Mouse (Mus musculus): Measurements from ENCODE around the gene Orai1. TPM values are rescaled to one million over a fixed set of nuclear protein-coding genes. Genes with fewer than 3 reads are reported as not detected.

The Orai1 gene
- polyA plus RNA-seq, 1 experiment from 2014 or later = 10.3 TPM

GRCm38 (mm10) chr5:123005716-123006592 lies 8.9 kb upstream of the Orai1 start:
- Histone ChIP-seq H3K9me3 (replicated peaks) (no peaks in the 10 kb centered on the region), H3K27me3 (ENCODE audit: low read depth, poor library complexity, severe bottlenecking) (no peaks in the 10 kb centered on the region), H3K27ac (replicated peaks) (peak overlapping the region; percentile 55), H3K4me3 (no peak overlapping the region; the same call in 1 of the 2 replicates), H3K36me3 (no peaks in the 10 kb centered on the region), H3K4me1 (peaks cover 15% of the 10 kb centered on the region)
- 64% methylated on average over 19 of the region's 19 CpGs for WGBS
- DNase-seq (ENCODE audit: low spot score) = no peak

- Histone ChIP-seq H3K27ac (replicated peaks) (no peak overlapping the region), H3K27me3 (ENCODE audit: low read depth, poor library complexity, severe bottlenecking) (no peaks in the 10 kb centered on the region), H3K36me3 (no peaks in the 10 kb centered on the region), H3K4me1 (peaks cover 11% of the 10 kb centered on the region), H3K4me3 (no peak overlapping the region), H3K9me3 (replicated peaks) (no peaks in the 10 kb centered on the region)
- no peak for DNase-seq (ENCODE audit: low spot score)
- 84% methylated on average over 7 of the region's 7 CpGs for WGBS
These were observed 5.9 kb upstream of the Orai1 start for GRCm38 (mm10) chr5:123008877-123009493.

GRCm38 (mm10) chr5:123009873-123010272 lies 5.0 kb upstream of the Orai1 start:
- DNase-seq (ENCODE audit: low spot score) = no peak
- Histone ChIP-seq H3K4me3 (no peak overlapping the region), H3K27ac (replicated peaks) (no peak overlapping the region), H3K9me3 (replicated peaks) (no peaks in the 10 kb centered on the region), H3K27me3 (ENCODE audit: low read depth, poor library complexity, severe bottlenecking) (no peaks in the 10 kb centered on the region), H3K36me3 (no peaks in the 10 kb centered on the region), H3K4me1 (peaks cover 19% of the 10 kb centered on the region)
- WGBS = 92% methylated on average over 11 of the region's 11 CpGs

- Histone ChIP-seq H3K27me3 (ENCODE audit: low read depth, poor library complexity, severe bottlenecking) (peaks cover 1% of the 10 kb centered on the region), H3K9me3 (replicated peaks) (no peaks in the 10 kb centered on the region), H3K4me1 (peaks cover 23% of the 10 kb centered on the region), H3K27ac (replicated peaks) (no peak overlapping the region), H3K36me3 (no peaks in the 10 kb centered on the region), H3K4me3 (no peak overlapping the region)
- DNase-seq (ENCODE audit: low spot score) = no peak
- 93% methylated on average over 6 of the region's 6 CpGs for WGBS
These were observed 4.1 kb upstream of the Orai1 start for GRCm38 (mm10) chr5:123010806-123011205.

GRCm38 (mm10) chr5:123011705-123012104 lies 3.2 kb upstream of the Orai1 start:
- Histone ChIP-seq H3K4me1 (peaks cover 25% of the 10 kb centered on the region), H3K27me3 (ENCODE audit: low read depth, poor library complexity, severe bottlenecking) (peaks cover 9% of the 10 kb centered on the region), H3K27ac (replicated peaks) (no peak overlapping the region), H3K9me3 (replicated peaks) (no peaks in the 10 kb centered on the region), H3K36me3 (no peaks in the 10 kb centered on the region), H3K4me3 (no peak overlapping the region)
- WGBS = 91% methylated on average over 9 of the region's 9 CpGs
- no peak for DNase-seq (ENCODE audit: low spot score)

- peaks cover 41% of the 10 kb centered on the region for H3K4me1 ChIP-seq
- peaks cover 8% of the 10 kb centered on the region; the same call in 1 of the 2 replicates for H3K36me3 ChIP-seq
- 60% methylated on average over 9 of the region's 9 CpGs for WGBS
- DNase-seq (ENCODE audit: low spot score) = peak; percentile 71
- peak overlapping the region; percentile 91; the same call in 1 of the 2 replicates for H3K27ac ChIP-seq (replicated peaks)
- peaks cover 9% of the 10 kb centered on the region for H3K27me3 ChIP-seq (ENCODE audit: low read depth, poor library complexity, severe bottlenecking)
- H3K9me3 ChIP-seq (replicated peaks) = no peaks in the 10 kb centered on the region
- H3K4me3 ChIP-seq = 0 out of 2 replicates have a peak overlapping the region, but pooled peaks have one; percentile 73
These were observed 1.1 kb upstream of the Orai1 start for GRCm38 (mm10) chr5:123013599-123014315.

GRCm38 (mm10) chr5:123015915-123016314 lies 1.0 kb downstream of the Orai1 start:
- DNase-seq (ENCODE audit: low spot score) = no peak
- Histone ChIP-seq H3K36me3 (peaks cover 8% of the 10 kb centered on the region; the same call in 1 of the 2 replicates), H3K27me3 (ENCODE audit: low read depth, poor library complexity, severe bottlenecking) (peaks cover 9% of the 10 kb centered on the region), H3K9me3 (replicated peaks) (no peaks in the 10 kb centered on the region), H3K4me1 (peaks cover 53% of the 10 kb centered on the region), H3K27ac (replicated peaks) (no peak overlapping the region), H3K4me3 (peak overlapping the region; percentile 73)
- 22% methylated on average over 8 of the region's 8 CpGs for WGBS

- H3K36me3 ChIP-seq = peaks cover 8% of the 10 kb centered on the region; the same call in 1 of the 2 replicates
- DNase-seq (ENCODE audit: low spot score) = no peak
- H3K9me3 ChIP-seq (replicated peaks) = no peaks in the 10 kb centered on the region
- H3K27ac ChIP-seq (replicated peaks) = no peak overlapping the region
- H3K4me3 ChIP-seq = no peak overlapping the region
- 77% methylated on average over 4 of the region's 4 CpGs for WGBS
- H3K27me3 ChIP-seq (ENCODE audit: low read depth, poor library complexity, severe bottlenecking) = peaks cover 9% of the 10 kb centered on the region
- peaks cover 53% of the 10 kb centered on the region for H3K4me1 ChIP-seq
These were observed 2.6 kb downstream of the Orai1 start for GRCm38 (mm10) chr5:123017504-123017903.

- H3K9me3 ChIP-seq (replicated peaks) = no peaks in the 10 kb centered on the region
- DNase-seq (ENCODE audit: low spot score) = no peak
- H3K36me3 ChIP-seq = peaks cover 8% of the 10 kb centered on the region; the same call in 1 of the 2 replicates
- 0 out of 2 replicates have a peak overlapping the region, but pooled peaks have one; percentile 2 for H3K4me3 ChIP-seq
- peaks cover 45% of the 10 kb centered on the region for H3K4me1 ChIP-seq
- H3K27me3 ChIP-seq (ENCODE audit: low read depth, poor library complexity, severe bottlenecking) = peaks cover 9% of the 10 kb centered on the region
- H3K27ac ChIP-seq (replicated peaks) = peak overlapping the region; percentile 63
- 64% methylated on average over 10 of the region's 10 CpGs for WGBS
These were observed 4.6 kb downstream of the Orai1 start for GRCm38 (mm10) chr5:123019336-123020016.

- Histone ChIP-seq H3K27ac (replicated peaks) (no peak overlapping the region), H3K4me3 (no peak overlapping the region), H3K9me3 (replicated peaks) (no peaks in the 10 kb centered on the region), H3K36me3 (peaks cover 8% of the 10 kb centered on the region; the same call in 1 of the 2 replicates), H3K27me3 (ENCODE audit: low read depth, poor library complexity, severe bottlenecking) (peaks cover 9% of the 10 kb centered on the region), H3K4me1 (peaks cover 41% of the 10 kb centered on the region)
- WGBS = 95% methylated on average over 5 of the region's 5 CpGs
- DNase-seq (ENCODE audit: low spot score) = no peak
These were observed 5.6 kb downstream of the Orai1 start for GRCm38 (mm10) chr5:123020426-123020825.

- no peaks in the 10 kb centered on the region for H3K9me3 ChIP-seq (replicated peaks)
- no peak for DNase-seq (ENCODE audit: low spot score)
- peaks cover 2% of the 10 kb centered on the region for H3K27me3 ChIP-seq (ENCODE audit: low read depth, poor library complexity, severe bottlenecking)
- 91% methylated on average over 7 of the region's 7 CpGs for WGBS
- H3K27ac ChIP-seq (replicated peaks) = no peak overlapping the region
- H3K4me1 ChIP-seq = peaks cover 30% of the 10 kb centered on the region
- no peak overlapping the region for H3K4me3 ChIP-seq
- H3K36me3 ChIP-seq = peaks cover 8% of the 10 kb centered on the region; the same call in 1 of the 2 replicates
These were observed 6.6 kb downstream of the Orai1 start for GRCm38 (mm10) chr5:123021438-123021837.

- WGBS = 91% methylated on average over 6 of the region's 6 CpGs
- no peaks in the 10 kb centered on the region for H3K27me3 ChIP-seq (ENCODE audit: low read depth, poor library complexity, severe bottlenecking)
- no peak overlapping the region for H3K4me3 ChIP-seq
- H3K27ac ChIP-seq (replicated peaks) = no peak overlapping the region
- no peak for DNase-seq (ENCODE audit: low spot score)
- H3K9me3 ChIP-seq (replicated peaks) = no peaks in the 10 kb centered on the region
- H3K4me1 ChIP-seq = peaks cover 19% of the 10 kb centered on the region
- H3K36me3 ChIP-seq = peaks cover under 1% of the 10 kb centered on the region; the same call in 1 of the 2 replicates
These were observed 8.2 kb downstream of the Orai1 start for GRCm38 (mm10) chr5:123023049-123023448.
